Mouse (Mus musculus): Measurements from ENCODE around the gene Gfer. TPM values are rescaled to one million over a fixed set of nuclear protein-coding genes. Genes with fewer than 3 reads are reported as not detected.
"Not testable (repeated sequence)": the region's sequence is repeated elsewhere in the genome, so short reads cannot be mapped to it uniquely, and the experiment has no call there.

Gfer gene
- polyA plus RNA-seq, 1 experiment from 2014 or later, result 43.3 TPM

- 55% methylated on average over 5 of the region's 5 CpGs for WGBS
Observed at GRCm38 (mm10) chr17:24718938-24719337, 23.0 kb upstream of the Gfer start.

GRCm38 (mm10) chr17:24717943-24718342, 22.0 kb upstream of the Gfer start, which contains the start of the genes Rnf151 and Rps2:
Rnf151 (minus strand) TSS chr17:24718063.
Rps2 (plus strand) TSS chr17:24718116.
- H3K9me3 ChIP-seq (replicated peaks; ENCODE audit: low read length), result no peaks in the 10 kb centered on the region
- ATAC-seq (replicated peaks; ENCODE audit: low FRiP score, low read depth) (no peak), DNase-seq (ENCODE audit: low spot score) (no peak)
- H3K4me2 ChIP-seq (ENCODE audit: low read length), result peak within 1 kb of the TSS; percentile 58
- H3K4me1 ChIP-seq (replicated peaks; ENCODE audit: insufficient read depth, low read length), result peaks cover 8% of the 10 kb centered on the region
- H3K36me3 ChIP-seq (ENCODE audit: insufficient read depth, low read length), result peaks cover 21% of the 10 kb centered on the region; the same call in 1 of the 2 replicates
- no peak within 1 kb of the TSS for H3K27ac ChIP-seq
- H3K9ac ChIP-seq (ENCODE audit: low read depth, low read length), result peak within 1 kb of the TSS; percentile 94
- TF ChIP-seq CTCF (IDR thresholded peaks at IDR 0.05; ENCODE audit: low read depth), result no peak
- 75% methylated on average over 4 of the region's 4 CpGs for WGBS
- no peaks in the 10 kb centered on the region for H3K27me3 ChIP-seq (ENCODE audit: insufficient read depth, low read length)
- peak within 1 kb of the TSS; percentile 82; the same call in 1 of the 2 replicates for H3K4me3 ChIP-seq (replicated peaks; ENCODE audit: low read depth, low read length)

More at GRCm38 (mm10) chr17:24718938-24719337, 23.0 kb upstream of the Gfer start:
- Histone ChIP-seq H3K4me2 (ENCODE audit: low read length) (peak overlapping the region; percentile 58), H3K9ac (ENCODE audit: low read depth, low read length) (peak overlapping the region; percentile 94), H3K36me3 (ENCODE audit: insufficient read depth, low read length) (peaks cover 21% of the 10 kb centered on the region; the same call in 1 of the 2 replicates), H3K4me3 (replicated peaks; ENCODE audit: low read depth, low read length) (peak overlapping the region; percentile 82)
- not testable (repeated sequence) for H3K27ac ChIP-seq; H3K9me3 ChIP-seq (replicated peaks; ENCODE audit: low read length); ATAC-seq (replicated peaks; ENCODE audit: low FRiP score, low read depth); H3K4me1 ChIP-seq (replicated peaks; ENCODE audit: insufficient read depth, low read length); H3K27me3 ChIP-seq (ENCODE audit: insufficient read depth, low read length); DNase-seq (ENCODE audit: low spot score)
- TF ChIP-seq CTCF (IDR thresholded peaks at IDR 0.05; ENCODE audit: low read depth), result peak; percentile 36; the same call in 1 of the 2 replicates

- H3K4me3 ChIP-seq (replicated peaks; ENCODE audit: low read depth, low read length), result no peak overlapping the region
- H3K27ac ChIP-seq, result peak overlapping the region; percentile 65; the same call in 1 of the 2 replicates
- 93% methylated on average over 15 of the region's 15 CpGs for WGBS
- no peaks in the 10 kb centered on the region for H3K27me3 ChIP-seq (ENCODE audit: insufficient read depth, low read length)
- no peak overlapping the region for H3K9ac ChIP-seq (ENCODE audit: low read depth, low read length)
- H3K9me3 ChIP-seq (replicated peaks; ENCODE audit: low read length), result no peaks in the 10 kb centered on the region
- H3K4me2 ChIP-seq (ENCODE audit: low read length), result no peak overlapping the region
- TF ChIP-seq CTCF (IDR thresholded peaks at IDR 0.05; ENCODE audit: low read depth), result no peak
- peaks cover under 1% of the 10 kb centered on the region for H3K4me1 ChIP-seq (replicated peaks; ENCODE audit: insufficient read depth, low read length)
- DNase-seq (ENCODE audit: low spot score) (no peak), ATAC-seq (replicated peaks; ENCODE audit: low FRiP score, low read depth) (no peak)
- 0 out of 2 replicates have a peak, but pooled peaks cover 7% of the 10 kb centered on the region for H3K36me3 ChIP-seq (ENCODE audit: insufficient read depth, low read length)
Observed at GRCm38 (mm10) chr17:24716166-24716682, 20.3 kb upstream of the Gfer start.

GRCm38 (mm10) chr17:24715556-24715955, 19.6 kb upstream of the Gfer start:
- no peak overlapping the region for H3K9ac ChIP-seq (ENCODE audit: low read depth, low read length)
- DNase-seq (ENCODE audit: low spot score) (peak; percentile 57), ATAC-seq (replicated peaks; ENCODE audit: low FRiP score, low read depth) (no peak)
- 43% methylated on average over 6 of the region's 6 CpGs for WGBS
- H3K4me1 ChIP-seq (replicated peaks; ENCODE audit: insufficient read depth, low read length), result no peaks in the 10 kb centered on the region
- H3K27me3 ChIP-seq (ENCODE audit: insufficient read depth, low read length), result no peaks in the 10 kb centered on the region
- no peak overlapping the region for H3K4me2 ChIP-seq (ENCODE audit: low read length)
- TF ChIP-seq CTCF (IDR thresholded peaks at IDR 0.05; ENCODE audit: low read depth), result no peak
- H3K36me3 ChIP-seq (ENCODE audit: insufficient read depth, low read length), result 0 out of 2 replicates have a peak, but pooled peaks cover 6% of the 10 kb centered on the region
- H3K9me3 ChIP-seq (replicated peaks; ENCODE audit: low read length), result no peaks in the 10 kb centered on the region
- no peak overlapping the region for H3K4me3 ChIP-seq (replicated peaks; ENCODE audit: low read depth, low read length)
- H3K27ac ChIP-seq, result peak overlapping the region; percentile 65

GRCm38 (mm10) chr17:24708646-24709045, 12.7 kb upstream of the Gfer start:
- WGBS, result 25% methylated on average over 2 of the region's 2 CpGs
- no peak overlapping the region for H3K4me2 ChIP-seq (ENCODE audit: low read length)
- H3K27me3 ChIP-seq (ENCODE audit: insufficient read depth, low read length), result no peaks in the 10 kb centered on the region
- peak; percentile 80 for DNase-seq (ENCODE audit: low spot score)
- peak; percentile 66 for TF ChIP-seq CTCF (IDR thresholded peaks at IDR 0.05; ENCODE audit: low read depth)
- no peak overlapping the region for H3K4me3 ChIP-seq (replicated peaks; ENCODE audit: low read depth, low read length)
- no peak overlapping the region for H3K9ac ChIP-seq (ENCODE audit: low read depth, low read length)
- peaks cover 10% of the 10 kb centered on the region; the same call in 1 of the 2 replicates for H3K36me3 ChIP-seq (ENCODE audit: insufficient read depth, low read length)
- H3K4me1 ChIP-seq (replicated peaks; ENCODE audit: insufficient read depth, low read length), result no peaks in the 10 kb centered on the region
- H3K27ac ChIP-seq, result no peak overlapping the region
- ATAC-seq (replicated peaks; ENCODE audit: low FRiP score, low read depth), result no peak
- no peaks in the 10 kb centered on the region for H3K9me3 ChIP-seq (replicated peaks; ENCODE audit: low read length)

- Histone ChIP-seq H3K27ac (peak overlapping the region; percentile 80), H3K4me1 (replicated peaks; ENCODE audit: insufficient read depth, low read length) (no peaks in the 10 kb centered on the region), H3K9me3 (replicated peaks; ENCODE audit: low read length) (no peaks in the 10 kb centered on the region), H3K4me3 (replicated peaks; ENCODE audit: low read depth, low read length) (peak overlapping the region; percentile 77), H3K36me3 (ENCODE audit: insufficient read depth, low read length) (peaks cover 10% of the 10 kb centered on the region; the same call in 1 of the 2 replicates), H3K27me3 (ENCODE audit: insufficient read depth, low read length) (no peaks in the 10 kb centered on the region), H3K9ac (ENCODE audit: low read depth, low read length) (peak overlapping the region; percentile 69; the same call in 1 of the 2 replicates), H3K4me2 (ENCODE audit: low read length) (peak overlapping the region; percentile 76)
- ATAC-seq (replicated peaks; ENCODE audit: low FRiP score, low read depth), result no peak
- DNase-seq (ENCODE audit: low spot score), result no peak
- no peak for TF ChIP-seq CTCF (IDR thresholded peaks at IDR 0.05; ENCODE audit: low read depth)
- WGBS, result 4% methylated on average over 24 of the region's 24 CpGs
Observed at GRCm38 (mm10) chr17:24707801-24708425, 12.0 kb upstream of the Gfer start.

Measured in kidney, postnatal 0 days (tissue).